Comparison of ENCODE assay signal across 10 mouse cellular contexts in the genomic region with DNA sequence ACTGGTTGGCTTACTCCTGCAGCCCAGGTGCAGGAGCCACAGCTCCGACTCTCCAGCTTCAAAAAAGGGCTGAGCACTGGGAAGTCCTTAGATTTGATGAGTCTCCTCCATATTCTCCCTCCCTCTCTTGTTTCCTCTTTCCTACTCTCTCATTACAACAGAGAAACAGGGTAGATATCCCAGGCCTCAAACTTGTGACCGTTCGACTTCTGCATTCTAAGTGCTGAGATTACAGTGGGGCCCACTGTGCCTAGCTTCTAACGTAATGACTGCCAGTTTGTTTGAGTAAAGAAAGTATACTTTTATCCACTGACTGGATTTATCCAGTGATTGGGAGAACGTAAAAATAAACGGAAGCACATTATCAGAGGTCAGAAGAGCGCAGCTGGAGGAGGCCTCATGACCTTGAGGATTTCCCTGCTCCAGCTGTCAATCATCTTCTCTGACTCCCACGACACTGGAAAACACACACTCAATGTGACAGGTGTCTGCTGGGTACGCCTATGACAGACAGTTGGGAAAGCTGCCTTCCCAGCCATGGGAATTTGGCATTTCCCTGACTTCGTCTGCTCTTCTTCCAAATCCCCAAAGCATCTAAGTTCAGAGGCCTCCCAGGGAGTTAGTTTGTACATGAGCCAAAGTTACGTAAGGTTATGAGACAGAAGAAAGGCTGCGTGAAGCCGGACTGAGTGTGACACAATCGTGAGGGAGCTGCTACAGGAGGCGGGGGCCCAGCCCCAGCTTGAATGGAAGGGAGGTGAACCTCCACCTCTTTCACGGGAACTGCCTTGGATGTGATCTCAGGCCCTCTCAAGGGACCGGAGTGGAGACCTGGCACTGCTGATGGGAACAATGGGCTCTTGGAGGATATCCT. TPM values are rescaled to one million over a fixed set of nuclear protein-coding genes. Genes with fewer than 3 reads are reported as not detected.
DNase-seq lines count a peak whose midpoint lies in the region; ATAC-seq and TF ChIP-seq lines count a peak whose summit lies in the region.
"Had no signal": no experiment of that assay in that cellular context is flagged by ENCODE, and none has a peak within 500 bp of the region (broad histone marks: within the 10 kb centered on the region; RNA-seq: fewer than 3 reads in every experiment).

No protein-coding gene starts in this region.

- H3K4me3 ChIP-seq in liver, postnatal 0 days (ENCODE audit: low read depth, low read length): no peak overlapping the region
- no peak overlapping the region for H3K4me3 ChIP-seq in liver, embryonic 11.5 days (ENCODE audit: low read depth, low read length)
- no peak overlapping the region for H3K4me3 ChIP-seq in lung, embryonic 14.5 days (ENCODE audit: low read depth, low read length)
- H3K4me3 ChIP-seq: gastrocnemius, adult 2 months; neural tube, embryonic 15.5 days had no signal

- no peak for ATAC-seq in liver, postnatal 0 days
- no peak for ATAC-seq in liver, embryonic 11.5 days (replicated peaks; ENCODE audit: low FRiP score)
- peak; percentile 38; the same call in 1 of the 2 replicates for ATAC-seq in lung, embryonic 14.5 days (ENCODE audit: insufficient read depth)

- TF ChIP-seq CTCF in liver, postnatal 0 days (IDR thresholded peaks at IDR 0.05; ENCODE audit: low read depth): no peak
- TF ChIP-seq CTCF in lung, embryonic 14.5 days (IDR thresholded peaks at IDR 0.05; ENCODE audit: low read depth): no peak

- H3K4me2 ChIP-seq in liver, postnatal 0 days (ENCODE audit: low read depth, low read length): no peak overlapping the region
- H3K4me2 ChIP-seq in liver, embryonic 11.5 days: no peak overlapping the region
- no peak overlapping the region for H3K4me2 ChIP-seq in lung, embryonic 14.5 days
- H3K4me2 ChIP-seq: neural tube, embryonic 15.5 days had no signal

- no peak overlapping the region for H3K9ac ChIP-seq in liver, postnatal 0 days (replicated peaks)
- H3K9ac ChIP-seq in liver, embryonic 11.5 days (ENCODE audit: low read depth, low read length): no peak overlapping the region
- H3K9ac ChIP-seq in lung, embryonic 14.5 days: no peak overlapping the region
- H3K9ac ChIP-seq: neural tube, embryonic 15.5 days had no signal

- H3K9me3 ChIP-seq in liver, postnatal 0 days (ENCODE audit: low read length): 0 out of 2 replicates have a peak, but pooled peaks cover 1% of the 10 kb centered on the region
- H3K9me3 ChIP-seq in liver, embryonic 11.5 days (ENCODE audit: control insufficient read depth, low read length): no peaks in the 10 kb centered on the region
- no peaks in the 10 kb centered on the region for H3K9me3 ChIP-seq in lung, embryonic 14.5 days (ENCODE audit: low read depth, low read length)
- H3K9me3 ChIP-seq: neural tube, embryonic 15.5 days had no signal

- H3K27me3 ChIP-seq in liver, postnatal 0 days (ENCODE audit: insufficient read depth, low read length): no peaks in the 10 kb centered on the region
- H3K27me3 ChIP-seq in liver, embryonic 11.5 days (replicated peaks; ENCODE audit: control insufficient read depth, insufficient read depth, low read length): no peaks in the 10 kb centered on the region
- no peaks in the 10 kb centered on the region for H3K27me3 ChIP-seq in lung, embryonic 14.5 days (ENCODE audit: insufficient read depth, low read length)
- H3K27me3 ChIP-seq: neural tube, embryonic 15.5 days had no signal

- 46% methylated on average over 17 of the region's 17 CpGs for WGBS in liver, postnatal 0 days (ENCODE audit: insufficient replicate concordance)
- WGBS in liver, embryonic 11.5 days: 49% methylated on average over 17 of the region's 17 CpGs
- WGBS in lung, embryonic 14.5 days: 27% methylated on average over 17 of the region's 17 CpGs

- H3K4me1 ChIP-seq in liver, postnatal 0 days (ENCODE audit: insufficient read depth): peaks cover 4% of the 10 kb centered on the region; the same call in 1 of the 2 replicates
- no peaks in the 10 kb centered on the region for H3K4me1 ChIP-seq in liver, embryonic 11.5 days (replicated peaks; ENCODE audit: control insufficient read depth, insufficient read depth, low read length)
- H3K4me1 ChIP-seq in lung, embryonic 14.5 days (ENCODE audit: insufficient read depth): peaks cover 11% of the 10 kb centered on the region
- H3K4me1 ChIP-seq: neural tube, embryonic 15.5 days had no signal

- no peak overlapping the region for H3K27ac ChIP-seq in liver, postnatal 0 days (ENCODE audit: low read depth)
- no peak overlapping the region for H3K27ac ChIP-seq in liver, embryonic 11.5 days (ENCODE audit: low read depth, low read length)
- H3K27ac ChIP-seq in lung, embryonic 14.5 days (ENCODE audit: low read depth): peak overlapping the region; percentile 52; the same call in 1 of the 2 replicates
- H3K27ac ChIP-seq: gastrocnemius, adult 2 months; macrophage; neural tube, embryonic 15.5 days had no signal

- peak; percentile 17 for DNase-seq in liver, postnatal 0 days
- no peak for DNase-seq in liver, embryonic 11.5 days (ENCODE audit: low spot score)
- DNase-seq in gonadal fat pad, adult 2 months (ENCODE audit: low read depth): peak; percentile 89
- DNase-seq in lung, embryonic 14.5 days: no peak
- DNase-seq in embryo, embryonic 10 days (ENCODE audit: low spot score): no peak
- DNase-seq in frontal cortex, postnatal 25 days (ENCODE audit: low spot score in 2 of 2): no peak
- DNase-seq in thymus, postnatal 10 days (ENCODE audit: low spot score in 2 of 2): no peak
- DNase-seq: gastrocnemius, adult 2 months had no signal

- TF ChIP-seq EP300 in liver, postnatal 0 days (IDR thresholded peaks at IDR 0.05; ENCODE audit: low read depth): no peak

- H3K36me3 ChIP-seq in liver, postnatal 0 days (replicated peaks; ENCODE audit: insufficient read depth, low read length): no peaks in the 10 kb centered on the region
- no peaks in the 10 kb centered on the region for H3K36me3 ChIP-seq in liver, embryonic 11.5 days (ENCODE audit: control insufficient read depth, insufficient read depth, low read length)
- no peaks in the 10 kb centered on the region for H3K36me3 ChIP-seq in lung, embryonic 14.5 days (ENCODE audit: insufficient read depth)
- H3K36me3 ChIP-seq: neural tube, embryonic 15.5 days had no signal

RNA-seq across cellular contexts. Expression of gene Rassf10, which starts 31.2 kb away (rescaled TPM):
- 0.12 and 0.13 TPM in 2 replicates for polyA plus RNA-seq in liver, postnatal 0 days (2015; fragmentation: Nextera tagmentation; extraction: Ambion mirVana)
- polyA plus RNA-seq in liver, embryonic 11.5 days (2014; fragmentation: Nextera tagmentation; extraction: Ambion mirVana): 0.07 and 0.19 TPM in 2 replicates
- 2.9 and 3.3 TPM in 2 replicates for polyA plus RNA-seq in gonadal fat pad, adult 2 months (2012; rRNA removed)
- polyA plus RNA-seq in lung, embryonic 14.5 days (2014; fragmentation: Nextera tagmentation; extraction: Ambion mirVana): 20.0 and 22.0 TPM in 2 replicates
- polyA plus RNA-seq: macrophage had no signal

Comparison
In these comparisons a context has a peak if more than half of its experiments do, and no peak if none do; other contexts are left out.
1. DNase-seq: peak in liver, postnatal 0 days (single experiment) and gonadal fat pad, adult 2 months (single experiment); none in liver, embryonic 11.5 days (single experiment), lung, embryonic 14.5 days (single experiment), embryo, embryonic 10 days (single experiment), frontal cortex, postnatal 25 days (0 of 2) and thymus, postnatal 10 days (0 of 2).